Comparison of ENCODE assay signal across 7 mouse cellular contexts in genomic region chr1:64533471-64534443, GRCm38 (mm10). TPM values are rescaled to one million over a fixed set of nuclear protein-coding genes. Genes with fewer than 3 reads are reported as not detected.
DNase-seq lines count a peak whose midpoint lies in the region; ATAC-seq lines count a peak whose summit lies in the region.

No protein-coding gene starts in this region.

- under 1% methylated on average over 27 of the region's 35 CpGs for WGBS in forebrain, embryonic 16.5 days
- WGBS in hindbrain, embryonic 15.5 days, result under 1% methylated on average over 25 of the region's 35 CpGs
- 4% methylated on average over 35 of the region's 35 CpGs for WGBS in limb, embryonic 10.5 days
- WGBS in midbrain, embryonic 12.5 days, result under 1% methylated on average over 30 of the region's 35 CpGs

- H3K4me2 ChIP-seq in forebrain, embryonic 16.5 days (ENCODE audit: low read length), result peak overlapping the region; percentile 84
- peak overlapping the region; percentile 65 for H3K4me2 ChIP-seq in hindbrain, embryonic 15.5 days
- H3K4me2 ChIP-seq in midbrain, embryonic 12.5 days (replicated peaks), result peak overlapping the region; percentile 79

- peaks cover 17% of the 10 kb centered on the region for H3K4me1 ChIP-seq in forebrain, embryonic 16.5 days (replicated peaks; ENCODE audit: control insufficient read depth, insufficient read depth, low read length)
- H3K4me1 ChIP-seq in hindbrain, embryonic 15.5 days (replicated peaks), result peaks cover 45% of the 10 kb centered on the region
- peaks cover 16% of the 10 kb centered on the region for H3K4me1 ChIP-seq in limb, embryonic 10.5 days
- H3K4me1 ChIP-seq in midbrain, embryonic 12.5 days, result peaks cover 27% of the 10 kb centered on the region

- peak overlapping the region; percentile 99 for H3K9ac ChIP-seq in forebrain, embryonic 16.5 days (replicated peaks; ENCODE audit: low read depth, low read length)
- peak overlapping the region; percentile 95 for H3K9ac ChIP-seq in hindbrain, embryonic 15.5 days
- peak overlapping the region; percentile 98 for H3K9ac ChIP-seq in midbrain, embryonic 12.5 days (replicated peaks)

- H3K27me3 ChIP-seq in forebrain, embryonic 16.5 days (replicated peaks; ENCODE audit: control insufficient read depth, insufficient read depth, low read length), result no peaks in the 10 kb centered on the region
- no peaks in the 10 kb centered on the region for H3K27me3 ChIP-seq in hindbrain, embryonic 15.5 days
- no peaks in the 10 kb centered on the region for H3K27me3 ChIP-seq in limb, embryonic 10.5 days (ENCODE audit: low read depth, poor library complexity, severe bottlenecking)
- no peaks in the 10 kb centered on the region for H3K27me3 ChIP-seq in midbrain, embryonic 12.5 days

- no peak for ATAC-seq in forebrain, embryonic 16.5 days
- no peak for ATAC-seq in hindbrain, embryonic 15.5 days (ENCODE audit: low FRiP score, low read depth)
- no peak for ATAC-seq in midbrain, embryonic 12.5 days (ENCODE audit: low FRiP score, low read depth)

- H3K36me3 ChIP-seq in forebrain, embryonic 16.5 days (ENCODE audit: control insufficient read depth, insufficient read depth), result no peaks in the 10 kb centered on the region
- H3K36me3 ChIP-seq in hindbrain, embryonic 15.5 days, result no peaks in the 10 kb centered on the region
- peaks cover 3% of the 10 kb centered on the region for H3K36me3 ChIP-seq in limb, embryonic 10.5 days
- no peaks in the 10 kb centered on the region for H3K36me3 ChIP-seq in midbrain, embryonic 12.5 days

- H3K9me3 ChIP-seq in forebrain, embryonic 16.5 days (ENCODE audit: control insufficient read depth, low read length), result no peaks in the 10 kb centered on the region
- no peaks in the 10 kb centered on the region for H3K9me3 ChIP-seq in hindbrain, embryonic 15.5 days
- no peaks in the 10 kb centered on the region for H3K9me3 ChIP-seq in limb, embryonic 10.5 days (replicated peaks)
- H3K9me3 ChIP-seq in midbrain, embryonic 12.5 days, result no peaks in the 10 kb centered on the region

- peak overlapping the region; percentile 99 for H3K27ac ChIP-seq in forebrain, embryonic 16.5 days (ENCODE audit: low read length)
- H3K27ac ChIP-seq in hindbrain, embryonic 15.5 days (replicated peaks), result peak overlapping the region; percentile 99
- peak overlapping the region; percentile 99 for H3K27ac ChIP-seq in limb, embryonic 10.5 days
- peak overlapping the region; percentile 100 for H3K27ac ChIP-seq in midbrain, embryonic 12.5 days (replicated peaks)

- H3K4me3 ChIP-seq in forebrain, embryonic 16.5 days (replicated peaks; ENCODE audit: low read length), result peak overlapping the region; percentile 95
- peak overlapping the region; percentile 79 for H3K4me3 ChIP-seq in hindbrain, embryonic 15.5 days
- peak overlapping the region; percentile 93 for H3K4me3 ChIP-seq in limb, embryonic 10.5 days
- peak overlapping the region; percentile 91 for H3K4me3 ChIP-seq in midbrain, embryonic 12.5 days

- peak; percentile 35 for DNase-seq in R1 (ENCODE audit: low read depth, low spot score)
- DNase-seq in cerebellum, adult 11 months, result peak; percentile 49
- peak; percentile 64 for DNase-seq in limb, embryonic 10.5 days (ENCODE audit: low spot score)
- peak; percentile 67 to 69 for DNase-seq in spleen, adult 18-20 months

RNA-seq across cellular contexts. Expression of gene Creb1, which starts 1.3 kb away (rescaled TPM):
- polyA plus RNA-seq in forebrain, embryonic 16.5 days (2015; fragmentation: Nextera tagmentation; extraction: Ambion mirVana), result 51.6 and 61.4 TPM in 2 replicates
- 28.7 and 32.9 TPM in 2 replicates for polyA plus RNA-seq in hindbrain, embryonic 15.5 days (2015; fragmentation: Nextera tagmentation; extraction: Ambion mirVana)
- 41.8 and 48.6 TPM in 2 replicates for polyA plus RNA-seq in limb, embryonic 10.5 days (2016; fragmentation: Nextera tagmentation; extraction: Ambion mirVana)
- 63.5 and 69.6 TPM in 2 replicates for polyA plus RNA-seq in midbrain, embryonic 12.5 days (2016; fragmentation: Nextera tagmentation; extraction: Ambion mirVana)
